Mouse (Mus musculus) adrenal gland, adult 18-20 months (tissue): ENCODE measurements at regions not wholly inside any gene's neighbourhood (a gene's known extent, or its start where the extent isn't known, plus 50 kb on each side); places are given as distances from the start of the nearest gene placed in this dataset.
"Not testable (repeated sequence)": the region's sequence is repeated elsewhere in the genome, so short reads cannot be mapped to it uniquely, and the experiment has no call there.

Experiments
- DNase-seq, 2 experiments: peaks; one replicate each; pipeline ENCODE4 v3.0.0; 2021 to 2022; ENCODE audit warnings: low spot score in 2 of 2

DNA sequence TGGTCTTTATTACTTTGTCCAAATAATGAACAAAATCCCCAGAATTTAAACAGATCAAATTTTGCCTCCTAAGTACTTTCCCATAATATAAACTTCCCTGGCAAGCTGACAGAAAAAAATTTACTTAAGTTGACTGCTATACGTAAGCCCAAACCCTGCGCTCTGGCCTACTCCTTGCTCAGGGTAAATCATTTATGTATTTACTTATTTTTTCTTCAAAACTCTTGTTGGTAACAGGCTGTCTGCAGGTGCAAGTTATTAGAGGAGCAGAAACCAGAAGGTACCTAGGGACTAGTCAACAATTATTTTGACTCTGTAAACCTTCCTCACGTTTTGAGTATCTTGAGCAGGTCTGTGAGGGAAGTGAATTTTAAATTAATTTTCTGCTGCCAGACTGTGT lies 2615.7 kb downstream of the Poteg start:
- DNase-seq, result no peak

DNA sequence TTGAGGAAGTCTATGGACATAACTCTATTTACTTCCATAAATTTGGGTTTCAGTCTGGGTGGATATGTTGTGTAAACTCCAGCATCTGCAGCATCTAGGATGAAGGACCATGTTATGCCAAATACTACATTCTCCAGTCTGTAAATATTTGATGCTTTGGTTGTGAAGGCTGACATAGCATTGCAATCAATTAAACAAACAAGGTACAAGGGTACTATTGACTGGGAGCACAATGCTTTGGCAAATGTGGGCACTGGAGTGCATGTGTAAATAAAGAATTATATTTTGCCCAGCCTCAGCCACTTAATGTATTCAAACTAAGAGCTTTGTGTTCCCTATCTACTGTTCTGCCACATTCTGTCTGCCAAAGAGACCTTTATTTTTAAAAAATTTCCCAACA lies 2630.3 kb downstream of the Poteg start:
- DNase-seq, result no peak

GRCm38 (mm10) chr8:30127766-30128165 lies 2680.3 kb downstream of the Poteg start:
- DNase-seq, result no peak

DNA sequence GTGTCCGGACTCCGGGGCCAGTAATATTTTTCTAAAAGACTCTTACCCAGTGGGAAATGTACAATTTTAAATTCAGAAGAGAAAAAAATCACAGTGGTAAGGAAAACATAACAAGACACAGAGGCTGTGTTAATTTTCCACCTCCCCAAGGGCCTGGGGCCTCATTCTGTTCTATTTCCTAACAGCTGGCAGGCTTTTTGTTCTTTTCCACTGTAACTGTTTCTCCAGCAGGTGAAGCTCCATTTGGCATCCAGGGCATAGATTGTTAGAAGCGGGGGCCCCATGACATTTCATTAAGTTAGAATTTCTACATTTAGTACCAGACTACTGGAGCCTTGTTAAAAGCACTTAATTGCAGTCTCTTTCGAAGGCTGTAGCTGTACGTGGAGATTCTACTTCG lies 2687.5 kb downstream of the Poteg start:
- no peak for DNase-seq

DNA sequence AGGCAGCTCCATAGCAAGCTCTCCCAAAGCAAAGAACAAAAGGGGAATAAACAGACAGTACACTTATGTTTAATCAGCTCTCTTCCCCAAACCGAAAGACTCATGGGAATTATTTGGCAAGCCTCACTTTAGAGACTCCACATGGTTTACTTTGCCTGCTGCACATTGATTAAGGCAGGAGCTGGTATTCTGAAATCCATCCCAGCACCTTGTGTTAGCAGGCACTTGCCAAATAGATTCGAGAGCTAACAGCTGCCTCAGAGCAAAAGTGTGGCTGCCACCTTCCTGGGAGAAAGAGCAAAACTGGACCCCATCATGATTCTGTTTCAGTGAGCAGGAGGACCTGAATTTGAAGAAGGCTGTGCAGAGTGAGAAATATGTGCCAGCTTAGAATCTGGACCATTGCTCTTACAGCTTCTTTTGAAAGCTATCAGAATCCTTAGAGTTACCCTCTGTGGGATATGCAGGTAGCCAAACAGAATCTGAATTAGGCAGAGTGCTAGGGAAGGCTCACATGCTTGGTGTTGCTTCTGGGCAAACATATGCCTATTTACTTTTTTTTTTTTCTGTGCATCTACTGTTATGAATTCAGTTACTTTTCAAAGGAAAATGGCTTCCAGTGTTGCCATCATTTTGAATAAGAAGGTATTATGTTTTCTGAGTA lies 2703.8 kb downstream of the Poteg start:
- DNase-seq, result no peak

GRCm38 (mm10) chr8:30152921-30153320 lies 2705.5 kb downstream of the Poteg start:
- DNase-seq, result no peak

DNA sequence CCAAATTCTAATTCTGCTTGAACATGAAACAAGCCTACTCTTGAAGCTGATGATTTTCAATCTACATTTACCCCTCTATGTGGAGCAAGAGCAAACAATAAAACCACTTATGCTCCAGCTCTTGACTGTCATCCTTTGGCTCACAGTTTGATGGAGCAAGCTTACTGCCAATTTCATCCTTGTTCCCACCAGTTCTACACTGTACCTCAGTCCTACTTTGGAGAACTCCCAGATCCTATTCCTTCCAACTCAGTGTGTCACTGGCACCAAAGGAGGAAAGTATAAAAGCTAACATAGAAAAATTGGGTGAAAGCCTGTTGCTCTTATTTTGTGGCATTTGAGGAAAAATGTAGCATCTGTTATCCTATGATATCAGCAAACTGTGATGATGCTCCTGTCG lies 2724.4 kb downstream of the Poteg start:
- DNase-seq, result no peak

DNA sequence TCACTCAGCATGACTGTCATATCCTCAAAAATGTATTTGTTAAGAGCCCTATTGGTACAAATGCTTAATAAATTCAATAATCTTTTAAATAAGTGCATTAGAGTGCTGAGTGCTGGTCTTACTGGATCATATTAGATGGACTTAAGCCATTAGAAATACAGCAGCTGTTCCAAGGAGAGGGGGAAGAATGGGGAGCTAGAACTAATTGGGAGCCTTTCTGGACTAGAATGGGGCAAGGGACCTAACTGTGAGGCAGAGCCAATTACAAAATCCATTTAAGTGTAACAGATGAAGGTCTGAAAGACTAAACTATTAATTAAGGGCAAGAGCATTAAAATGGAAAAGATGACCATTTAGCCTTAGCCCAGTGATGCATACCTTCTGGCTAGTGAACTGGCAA lies 2755.3 kb downstream of the Poteg start:
- not testable (repeated sequence) for DNase-seq

DNA sequence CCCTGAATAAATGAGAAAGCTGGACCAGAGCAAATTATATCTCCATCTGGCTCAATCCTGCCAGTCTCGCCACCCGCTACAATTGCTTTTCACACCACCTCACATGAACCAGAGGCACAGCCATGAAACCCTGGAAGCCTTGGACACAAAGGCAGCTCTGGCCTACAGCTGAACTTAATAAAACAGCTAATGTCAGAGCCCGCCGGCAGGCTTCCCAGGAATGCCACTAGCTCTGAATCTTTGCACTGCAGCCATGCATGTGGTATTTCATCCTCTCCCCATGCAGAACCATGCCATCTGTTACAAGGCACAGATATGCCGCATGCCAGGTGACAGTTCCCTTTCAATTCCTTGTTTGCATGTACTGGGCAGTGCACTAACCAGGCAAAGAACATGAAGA lies 2779.9 kb downstream of the Poteg start:
- no peak for DNase-seq

GRCm38 (mm10) chr8:30233266-30233665 lies 2785.8 kb downstream of the Poteg start:
- no peak for DNase-seq

GRCm38 (mm10) chr8:30251797-30252196 lies 2804.3 kb downstream of the Poteg start:
- DNase-seq, result no peak

- DNase-seq, result no peak
These were observed 2822.8 kb downstream of the Poteg start for GRCm38 (mm10) chr8:30269949-30270910.

GRCm38 (mm10) chr8:30289169-30289568 lies 2841.7 kb downstream of the Poteg start:
- DNase-seq, result no peak

- no peak for DNase-seq
These were observed 2883.7 kb downstream of the Poteg start for GRCm38 (mm10) chr8:30331201-30331600.

- DNase-seq, result no peak
These were observed 2885.9 kb downstream of the Poteg start for GRCm38 (mm10) chr8:30333352-30333751.

GRCm38 (mm10) chr8:30359464-30359863 lies 2912.0 kb downstream of the Poteg start:
- no peak for DNase-seq

- no peak for DNase-seq
These were observed 2918.3 kb downstream of the Poteg start for GRCm38 (mm10) chr8:30365721-30366120.

DNA sequence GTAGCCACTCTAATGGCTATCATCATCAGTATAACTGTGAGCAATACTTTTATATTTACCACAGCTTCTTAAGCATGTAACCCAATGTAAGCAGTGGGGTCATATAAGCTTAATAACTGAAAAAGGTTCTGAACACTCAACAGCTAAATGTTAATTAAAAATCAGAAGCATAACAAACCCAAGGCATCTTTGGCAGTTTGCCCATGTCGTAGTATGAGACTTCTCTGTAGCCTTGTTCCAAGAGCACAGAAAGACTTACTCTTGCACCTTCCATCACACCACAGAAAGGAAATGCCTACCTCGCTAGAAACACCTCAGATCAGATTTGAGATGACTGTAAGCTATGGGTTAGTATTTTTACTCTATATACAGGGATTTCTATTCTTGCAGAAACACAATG lies 2944.5 kb downstream of the Poteg start:
- DNase-seq, result no peak

DNA sequence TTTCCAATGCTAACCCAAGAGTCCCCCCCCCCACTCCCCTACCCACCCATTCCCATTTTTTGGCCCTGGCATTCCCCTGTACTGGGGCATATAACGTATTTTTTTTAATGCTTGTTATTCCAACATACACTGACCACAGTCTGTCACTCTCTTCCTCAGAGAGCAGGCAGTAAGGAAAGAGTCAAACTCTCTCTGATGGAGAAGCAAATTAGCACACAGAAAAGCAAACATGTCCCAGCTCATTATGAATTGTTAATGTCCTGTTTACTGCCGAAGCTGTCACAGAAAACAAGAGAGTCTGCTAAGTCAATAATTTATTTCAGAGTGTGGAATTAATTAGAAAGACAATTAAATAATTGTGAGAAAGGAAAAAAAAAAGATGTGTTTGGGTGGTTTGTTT lies 2989.1 kb upstream of the 5930422O12Rik start:
- DNase-seq, result no peak

GRCm38 (mm10) chr8:30441821-30442220 lies 2986.7 kb upstream of the 5930422O12Rik start:
- no peak for DNase-seq

- no peak for DNase-seq
These were observed 2984.6 kb upstream of the 5930422O12Rik start for GRCm38 (mm10) chr8:30443874-30444273.

DNA sequence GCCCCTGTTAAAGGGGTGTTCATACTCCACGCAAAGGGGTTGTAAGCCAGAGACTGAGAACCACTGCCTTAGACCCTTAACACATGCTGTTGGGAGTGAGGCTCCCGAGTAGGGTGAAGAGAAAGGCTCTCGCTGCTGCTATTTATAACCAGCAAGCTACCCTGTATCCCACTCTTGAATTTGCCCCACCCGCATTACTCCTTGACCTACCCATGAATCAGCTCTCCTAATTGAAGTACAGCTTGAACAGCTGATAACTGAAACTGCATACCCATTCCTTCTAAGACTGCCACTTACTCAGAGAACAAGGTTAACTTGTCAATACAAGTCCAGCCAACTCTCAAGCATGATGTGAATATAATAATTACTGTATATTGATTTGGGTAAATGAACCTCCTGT lies 2984.2 kb upstream of the 5930422O12Rik start:
- DNase-seq, result no peak
